Mouse (Mus musculus): ENCODE results near the gene Cd63. TPM values are rescaled to one million over a fixed set of nuclear protein-coding genes. Genes with fewer than 3 reads are reported as not detected.

The Cd63 gene
- polyA plus RNA-seq, 1 experiment from 2014 or later, result 572 TPM

- peaks cover 33% of the 10 kb centered on the region for H3K36me3 ChIP-seq (ENCODE audit: control insufficient read depth, insufficient read depth, low read length)
- WGBS, result 20% methylated on average over 1 of the region's 2 CpGs
- peak overlapping the region; percentile 86 for H3K4me2 ChIP-seq (ENCODE audit: low read length)
- H3K4me1 ChIP-seq (replicated peaks; ENCODE audit: control insufficient read depth, insufficient read depth, low read length), result peaks cover 22% of the 10 kb centered on the region
- no peaks in the 10 kb centered on the region for H3K9me3 ChIP-seq (ENCODE audit: control insufficient read depth, low read length)
- no peak for DNase-seq (ENCODE audit: low spot score)
- peak overlapping the region; percentile 71 for H3K4me3 ChIP-seq (ENCODE audit: low read depth, low read length)
- no peak overlapping the region for H3K27ac ChIP-seq (ENCODE audit: low read depth)
- no peak for ATAC-seq (replicated peaks; ENCODE audit: low FRiP score, low TSS enrichment, low read depth)
- H3K9ac ChIP-seq (ENCODE audit: low read length), result peak overlapping the region; percentile 74; the same call in 1 of the 2 replicates
- 0 out of 2 replicates have a peak, but pooled peaks cover 3% of the 10 kb centered on the region for H3K27me3 ChIP-seq (replicated peaks; ENCODE audit: control insufficient read depth, insufficient read depth, low read length)
These were observed 10.9 kb upstream of the Cd63 start for GRCm38 (mm10) chr10:128889846-128890245.

GRCm38 (mm10) chr10:128890383-128891295 is 10.2 kb upstream of the Cd63 start:
- DNase-seq (ENCODE audit: low spot score) (peak; percentile 70), ATAC-seq (replicated peaks; ENCODE audit: low FRiP score, low TSS enrichment, low read depth) (no peak; the same call in 1 of the 2 replicates)
- WGBS, result under 1% methylated on average over 40 of the region's 40 CpGs
- Histone ChIP-seq H3K4me1 (replicated peaks; ENCODE audit: control insufficient read depth, insufficient read depth, low read length) (peaks cover 22% of the 10 kb centered on the region), H3K27ac (ENCODE audit: low read depth) (peak overlapping the region; percentile 89), H3K4me2 (ENCODE audit: low read length) (peak overlapping the region; percentile 86), H3K9ac (ENCODE audit: low read length) (peak overlapping the region; percentile 74), H3K36me3 (ENCODE audit: control insufficient read depth, insufficient read depth, low read length) (peaks cover 25% of the 10 kb centered on the region), H3K9me3 (ENCODE audit: control insufficient read depth, low read length) (no peaks in the 10 kb centered on the region), H3K27me3 (replicated peaks; ENCODE audit: control insufficient read depth, insufficient read depth, low read length) (0 out of 2 replicates have a peak, but pooled peaks cover 3% of the 10 kb centered on the region), H3K4me3 (ENCODE audit: low read depth, low read length) (peak overlapping the region; percentile 71)

- Histone ChIP-seq H3K9me3 (ENCODE audit: control insufficient read depth, low read length) (no peaks in the 10 kb centered on the region), H3K4me2 (ENCODE audit: low read length) (peak within 1 kb of the TSS; percentile 86), H3K27me3 (replicated peaks; ENCODE audit: control insufficient read depth, insufficient read depth, low read length) (peaks cover 11% of the 10 kb centered on the region), H3K36me3 (ENCODE audit: control insufficient read depth, insufficient read depth, low read length) (peaks cover 17% of the 10 kb centered on the region), H3K4me1 (replicated peaks; ENCODE audit: control insufficient read depth, insufficient read depth, low read length) (peaks cover 26% of the 10 kb centered on the region), H3K9ac (ENCODE audit: low read length) (peak within 1 kb of the TSS; percentile 74), H3K27ac (ENCODE audit: low read depth) (peak within 1 kb of the TSS; percentile 89), H3K4me3 (ENCODE audit: low read depth, low read length) (peak within 1 kb of the TSS; percentile 71)
- under 1% methylated on average over 76 of the region's 89 CpGs for WGBS
- ATAC-seq (replicated peaks; ENCODE audit: low FRiP score, low TSS enrichment, low read depth) (peak; percentile 83), DNase-seq (ENCODE audit: low spot score) (peak; percentile 81)
These were observed 9.3 kb upstream of the Cd63 start, which contains the start of gene Gdf11 for GRCm38 (mm10) chr10:128891296-128892094. TSS of gene Gdf11 (minus strand) at chr10:128891718.

- DNase-seq (ENCODE audit: low spot score), result peak; percentile 71
- H3K4me3 ChIP-seq (ENCODE audit: low read depth, low read length), result peak overlapping the region; percentile 71
- no peak for ATAC-seq (replicated peaks; ENCODE audit: low FRiP score, low TSS enrichment, low read depth)
- H3K9me3 ChIP-seq (ENCODE audit: control insufficient read depth, low read length), result no peaks in the 10 kb centered on the region
- H3K36me3 ChIP-seq (ENCODE audit: control insufficient read depth, insufficient read depth, low read length), result peaks cover 11% of the 10 kb centered on the region; the same call in 1 of the 2 replicates
- H3K4me1 ChIP-seq (replicated peaks; ENCODE audit: control insufficient read depth, insufficient read depth, low read length), result peaks cover 26% of the 10 kb centered on the region
- 2% methylated on average over 9 of the region's 9 CpGs for WGBS
- H3K9ac ChIP-seq (ENCODE audit: low read length), result peak overlapping the region; percentile 74
- H3K27me3 ChIP-seq (replicated peaks; ENCODE audit: control insufficient read depth, insufficient read depth, low read length), result peaks cover 19% of the 10 kb centered on the region
- H3K27ac ChIP-seq (ENCODE audit: low read depth), result peak overlapping the region; percentile 89
- peak overlapping the region; percentile 86 for H3K4me2 ChIP-seq (ENCODE audit: low read length)
These were observed 8.5 kb upstream of the Cd63 start for GRCm38 (mm10) chr10:128892246-128892645.

GRCm38 (mm10) chr10:128895437-128895836 is 5.4 kb upstream of the Cd63 start:
- 2% methylated on average over 9 of the region's 9 CpGs for WGBS

GRCm38 (mm10) chr10:128895952-128896693 is 4.7 kb upstream of the Cd63 start:
- Histone ChIP-seq H3K4me1 (replicated peaks; ENCODE audit: control insufficient read depth, insufficient read depth, low read length) (peaks cover 7% of the 10 kb centered on the region; the same call in 1 of the 2 replicates), H3K4me2 (ENCODE audit: low read length) (peak overlapping the region; percentile 11; the same call in 1 of the 2 replicates), H3K36me3 (ENCODE audit: control insufficient read depth, insufficient read depth, low read length) (no peaks in the 10 kb centered on the region), H3K4me3 (ENCODE audit: low read depth, low read length) (no peak overlapping the region), H3K9ac (ENCODE audit: low read length) (no peak overlapping the region), H3K27me3 (replicated peaks; ENCODE audit: control insufficient read depth, insufficient read depth, low read length) (peaks cover 19% of the 10 kb centered on the region), H3K27ac (ENCODE audit: low read depth) (no peak overlapping the region), H3K9me3 (ENCODE audit: control insufficient read depth, low read length) (no peaks in the 10 kb centered on the region)
- WGBS, result 4% methylated on average over 17 of the region's 17 CpGs
- DNase-seq (ENCODE audit: low spot score) (no peak), ATAC-seq (replicated peaks; ENCODE audit: low FRiP score, low TSS enrichment, low read depth) (no peak)

More at GRCm38 (mm10) chr10:128895437-128895836, 5.4 kb upstream of the Cd63 start:
- DNase-seq (ENCODE audit: low spot score) (peak; percentile 86), ATAC-seq (replicated peaks; ENCODE audit: low FRiP score, low TSS enrichment, low read depth) (no peak)
- Histone ChIP-seq H3K27ac (ENCODE audit: low read depth) (no peak overlapping the region), H3K4me2 (ENCODE audit: low read length) (peak overlapping the region; percentile 11; the same call in 1 of the 2 replicates), H3K4me1 (replicated peaks; ENCODE audit: control insufficient read depth, insufficient read depth, low read length) (peaks cover 8% of the 10 kb centered on the region; the same call in 1 of the 2 replicates), H3K4me3 (ENCODE audit: low read depth, low read length) (no peak overlapping the region), H3K9me3 (ENCODE audit: control insufficient read depth, low read length) (no peaks in the 10 kb centered on the region), H3K27me3 (replicated peaks; ENCODE audit: control insufficient read depth, insufficient read depth, low read length) (peaks cover 19% of the 10 kb centered on the region), H3K9ac (ENCODE audit: low read length) (no peak overlapping the region), H3K36me3 (ENCODE audit: control insufficient read depth, insufficient read depth, low read length) (no peaks in the 10 kb centered on the region)

- Histone ChIP-seq H3K27me3 (replicated peaks; ENCODE audit: control insufficient read depth, insufficient read depth, low read length) (peaks cover 19% of the 10 kb centered on the region), H3K9me3 (ENCODE audit: control insufficient read depth, low read length) (no peaks in the 10 kb centered on the region), H3K36me3 (ENCODE audit: control insufficient read depth, insufficient read depth, low read length) (no peaks in the 10 kb centered on the region), H3K4me1 (replicated peaks; ENCODE audit: control insufficient read depth, insufficient read depth, low read length) (peaks cover 7% of the 10 kb centered on the region; the same call in 1 of the 2 replicates), H3K4me2 (ENCODE audit: low read length) (no peak overlapping the region), H3K4me3 (ENCODE audit: low read depth, low read length) (no peak overlapping the region), H3K9ac (ENCODE audit: low read length) (no peak overlapping the region), H3K27ac (ENCODE audit: low read depth) (no peak overlapping the region)
- no peak for ATAC-seq (replicated peaks; ENCODE audit: low FRiP score, low TSS enrichment, low read depth)
- no peak for DNase-seq (ENCODE audit: low spot score)
- WGBS, result 35% methylated on average over 1 of the region's 1 CpGs
These were observed 4.0 kb upstream of the Cd63 start for GRCm38 (mm10) chr10:128896807-128897206.

GRCm38 (mm10) chr10:128897501-128897900 is 3.3 kb upstream of the Cd63 start:
- WGBS, result 0% methylated on average over 1 of the region's 1 CpGs
- Histone ChIP-seq H3K4me1 (replicated peaks; ENCODE audit: control insufficient read depth, insufficient read depth, low read length) (peaks cover 4% of the 10 kb centered on the region; the same call in 1 of the 2 replicates), H3K27me3 (replicated peaks; ENCODE audit: control insufficient read depth, insufficient read depth, low read length) (peaks cover 19% of the 10 kb centered on the region), H3K9me3 (ENCODE audit: control insufficient read depth, low read length) (no peaks in the 10 kb centered on the region), H3K27ac (ENCODE audit: low read depth) (no peak overlapping the region), H3K4me2 (ENCODE audit: low read length) (no peak overlapping the region), H3K36me3 (ENCODE audit: control insufficient read depth, insufficient read depth, low read length) (no peaks in the 10 kb centered on the region), H3K9ac (ENCODE audit: low read length) (no peak overlapping the region), H3K4me3 (ENCODE audit: low read depth, low read length) (no peak overlapping the region)
- ATAC-seq (replicated peaks; ENCODE audit: low FRiP score, low TSS enrichment, low read depth) (no peak), DNase-seq (ENCODE audit: low spot score) (no peak)

Data from intestine, embryonic 14.5 days (tissue).